Mouse (Mus musculus): ENCODE measurements at regions not wholly inside any gene's neighbourhood (a gene's known extent, or its start where the extent isn't known, plus 50 kb on each side); places are given as distances from the start of the nearest gene placed in this dataset.

DNA sequence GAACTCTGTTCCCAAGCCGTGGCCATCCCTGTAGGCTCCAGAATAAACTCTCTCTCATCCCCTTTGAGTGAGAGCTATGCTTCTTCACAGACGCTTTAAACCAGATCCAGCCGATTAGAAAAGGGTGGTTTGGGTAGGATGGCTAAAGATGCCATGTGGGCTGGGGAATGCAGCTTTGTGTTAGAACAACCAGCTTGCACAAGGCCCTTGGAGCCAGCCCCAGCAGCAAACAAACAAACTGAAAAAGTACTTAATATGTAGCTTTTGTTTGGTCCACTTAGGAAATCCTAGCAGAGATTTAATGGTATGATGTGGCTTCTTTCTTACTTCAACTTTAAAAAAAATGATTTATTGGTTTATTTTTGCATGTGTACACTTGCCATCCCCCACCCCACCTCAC lies 71.9 kb upstream of the Armc2 start:
- DNase-seq (no peak), ATAC-seq (ENCODE audit: low FRiP score, low TSS enrichment) (no peak)
- Histone ChIP-seq H3K27me3 (ENCODE audit: control insufficient read depth, insufficient read depth, low read length) (no peaks in the 10 kb centered on the region), H3K36me3 (ENCODE audit: control insufficient read depth, insufficient read depth, low read length) (no peaks in the 10 kb centered on the region), H3K27ac (replicated peaks; ENCODE audit: low read depth, low read length) (no peak overlapping the region), H3K4me1 (ENCODE audit: control insufficient read depth, insufficient read depth, low read length) (no peaks in the 10 kb centered on the region), H3K4me3 (replicated peaks; ENCODE audit: low read depth, low read length) (no peak overlapping the region), H3K9ac (replicated peaks; ENCODE audit: low read length) (no peak overlapping the region), H3K9me3 (ENCODE audit: control insufficient read depth, low read length) (no peaks in the 10 kb centered on the region), H3K4me2 (ENCODE audit: low read length) (no peak overlapping the region)
- 51% methylated on average over 3 of the region's 3 CpGs for WGBS

DNA sequence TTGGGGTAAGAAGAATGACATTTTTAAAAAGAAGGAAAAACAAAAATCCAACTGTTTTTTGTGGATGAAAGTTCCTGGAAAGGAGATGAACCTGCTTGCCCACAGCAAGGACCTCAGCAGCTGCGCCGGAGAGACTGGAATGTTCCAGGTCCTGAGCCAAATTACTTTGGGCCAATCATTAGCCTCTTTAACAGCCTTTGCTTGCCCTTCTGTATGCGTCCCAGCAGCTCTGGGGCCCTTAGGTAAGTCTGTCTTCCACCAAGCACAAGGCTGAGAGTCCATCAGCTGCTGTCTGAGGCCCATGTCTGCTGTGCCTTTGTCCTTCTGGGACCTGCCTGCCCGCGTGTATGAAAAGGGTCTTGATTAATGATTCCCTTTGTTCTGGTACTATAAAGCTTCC lies 71.4 kb upstream of the Armc2 start:
- H3K4me2 ChIP-seq (ENCODE audit: low read length): no peak overlapping the region
- H3K27me3 ChIP-seq (ENCODE audit: control insufficient read depth, insufficient read depth, low read length): no peaks in the 10 kb centered on the region
- H3K4me3 ChIP-seq (replicated peaks; ENCODE audit: low read depth, low read length): no peak overlapping the region
- H3K9me3 ChIP-seq (ENCODE audit: control insufficient read depth, low read length): no peaks in the 10 kb centered on the region
- no peak overlapping the region for H3K27ac ChIP-seq (replicated peaks; ENCODE audit: low read depth, low read length)
- DNase-seq (peak; percentile 9), ATAC-seq (ENCODE audit: low FRiP score, low TSS enrichment) (no peak)
- no peaks in the 10 kb centered on the region for H3K36me3 ChIP-seq (ENCODE audit: control insufficient read depth, insufficient read depth, low read length)
- no peaks in the 10 kb centered on the region for H3K4me1 ChIP-seq (ENCODE audit: control insufficient read depth, insufficient read depth, low read length)
- 51% methylated on average over 5 of the region's 5 CpGs for WGBS
- H3K9ac ChIP-seq (replicated peaks; ENCODE audit: low read length): no peak overlapping the region

DNA sequence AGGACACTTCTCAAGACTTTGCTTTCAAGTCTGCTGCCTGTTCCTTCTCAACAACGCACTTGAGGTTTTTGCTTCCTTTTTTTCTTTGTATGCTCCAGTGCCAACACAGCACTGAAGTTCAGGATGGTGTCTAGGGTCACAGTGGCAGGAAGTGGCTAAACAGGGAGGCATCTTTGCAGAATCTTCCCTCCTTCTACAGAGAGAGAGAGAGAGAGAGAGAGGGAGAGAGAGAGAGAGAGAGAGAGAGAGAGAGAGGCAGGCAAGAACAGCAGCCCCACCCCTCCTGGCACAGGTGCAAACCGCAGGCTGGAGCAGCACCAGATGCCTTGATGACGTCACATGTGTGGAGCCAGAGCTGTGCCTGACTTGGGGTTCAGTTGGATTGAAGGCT lies 71.0 kb upstream of the Armc2 start:
- Histone ChIP-seq H3K9ac (replicated peaks; ENCODE audit: low read length) (no peak overlapping the region), H3K4me3 (replicated peaks; ENCODE audit: low read depth, low read length) (no peak overlapping the region), H3K27me3 (ENCODE audit: control insufficient read depth, insufficient read depth, low read length) (no peaks in the 10 kb centered on the region), H3K36me3 (ENCODE audit: control insufficient read depth, insufficient read depth, low read length) (no peaks in the 10 kb centered on the region), H3K9me3 (ENCODE audit: control insufficient read depth, low read length) (no peaks in the 10 kb centered on the region), H3K4me1 (ENCODE audit: control insufficient read depth, insufficient read depth, low read length) (no peaks in the 10 kb centered on the region), H3K4me2 (ENCODE audit: low read length) (no peak overlapping the region), H3K27ac (replicated peaks; ENCODE audit: low read depth, low read length) (no peak overlapping the region)
- ATAC-seq (ENCODE audit: low FRiP score, low TSS enrichment) (no peak), DNase-seq (peak; percentile 28)
- WGBS: 26% methylated on average over 3 of the region's 3 CpGs

DNA sequence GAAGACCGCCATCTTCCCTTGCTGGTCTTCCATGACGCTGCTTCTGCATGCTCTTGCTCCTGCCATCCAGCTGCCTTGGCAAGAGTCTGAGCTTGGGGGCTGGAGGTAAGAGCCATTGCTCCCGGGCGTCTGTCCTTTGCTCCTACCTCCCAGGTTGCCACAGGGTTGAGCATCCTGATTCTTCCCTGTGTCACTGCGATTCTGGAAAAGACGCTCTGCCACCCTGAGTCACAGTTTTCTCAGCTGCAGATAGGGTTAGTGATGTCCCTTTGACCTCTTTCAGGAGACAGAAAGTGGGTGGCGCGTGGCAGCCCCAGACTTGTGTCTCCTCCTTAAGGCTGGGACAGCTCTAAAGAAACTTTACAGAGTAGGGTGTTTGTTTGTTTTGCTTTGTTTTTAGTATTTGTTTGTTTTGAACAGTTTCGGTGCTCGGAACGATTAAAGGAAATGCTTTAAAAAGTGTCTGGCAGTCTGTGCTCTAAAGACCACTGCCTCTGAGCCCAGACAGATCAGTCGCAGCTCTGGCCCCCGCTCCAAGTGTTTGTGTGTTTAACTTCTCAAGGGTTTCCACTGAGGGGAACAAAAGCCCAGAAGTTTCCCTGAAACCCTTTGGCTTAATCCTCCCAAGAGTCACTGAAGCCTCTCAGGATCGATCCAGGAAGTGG lies 70.5 kb upstream of the Armc2 start:
- no peaks in the 10 kb centered on the region for H3K9me3 ChIP-seq (ENCODE audit: control insufficient read depth, low read length)
- ATAC-seq (ENCODE audit: low FRiP score, low TSS enrichment): no peak
- H3K4me1 ChIP-seq (ENCODE audit: control insufficient read depth, insufficient read depth, low read length): no peaks in the 10 kb centered on the region
- no peak overlapping the region for H3K9ac ChIP-seq (replicated peaks; ENCODE audit: low read length)
- H3K27me3 ChIP-seq (ENCODE audit: control insufficient read depth, insufficient read depth, low read length): no peaks in the 10 kb centered on the region
- 49% methylated on average over 14 of the region's 14 CpGs for WGBS
- no peak overlapping the region for H3K4me3 ChIP-seq (replicated peaks; ENCODE audit: low read depth, low read length)
- peak; percentile 20 for DNase-seq
- no peaks in the 10 kb centered on the region for H3K36me3 ChIP-seq (ENCODE audit: control insufficient read depth, insufficient read depth, low read length)
- no peak overlapping the region for H3K4me2 ChIP-seq (ENCODE audit: low read length)
- H3K27ac ChIP-seq (replicated peaks; ENCODE audit: low read depth, low read length): no peak overlapping the region

DNA sequence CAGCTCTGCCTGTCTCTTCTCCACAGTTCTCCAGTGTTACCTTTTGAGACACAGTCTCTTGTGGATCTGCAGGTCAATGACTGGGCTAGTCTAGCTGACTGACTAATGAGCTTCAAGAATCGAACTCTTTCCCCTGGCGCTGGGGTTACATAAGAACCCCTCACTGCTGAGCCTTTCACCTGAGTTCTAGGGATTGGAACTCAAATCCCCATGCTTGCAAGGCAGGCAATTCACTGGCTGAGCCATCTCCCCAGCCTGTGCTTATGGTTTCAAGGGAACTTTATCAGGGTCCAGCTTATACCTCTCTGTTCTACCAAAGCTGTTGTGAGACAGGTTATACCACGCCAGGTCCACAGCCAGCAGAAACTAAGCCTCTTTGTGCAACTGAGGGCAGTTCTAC lies 69.7 kb upstream of the Armc2 start:
- Histone ChIP-seq H3K36me3 (ENCODE audit: control insufficient read depth, insufficient read depth, low read length) (no peaks in the 10 kb centered on the region), H3K4me3 (replicated peaks; ENCODE audit: low read depth, low read length) (no peak overlapping the region), H3K4me2 (ENCODE audit: low read length) (no peak overlapping the region), H3K4me1 (ENCODE audit: control insufficient read depth, insufficient read depth, low read length) (no peaks in the 10 kb centered on the region), H3K27ac (replicated peaks; ENCODE audit: low read depth, low read length) (no peak overlapping the region), H3K9me3 (ENCODE audit: control insufficient read depth, low read length) (no peaks in the 10 kb centered on the region), H3K9ac (replicated peaks; ENCODE audit: low read length) (no peak overlapping the region), H3K27me3 (ENCODE audit: control insufficient read depth, insufficient read depth, low read length) (no peaks in the 10 kb centered on the region)
- WGBS: 93% methylated on average over 3 of the region's 3 CpGs
- ATAC-seq (ENCODE audit: low FRiP score, low TSS enrichment) (no peak), DNase-seq (no peak)

DNA sequence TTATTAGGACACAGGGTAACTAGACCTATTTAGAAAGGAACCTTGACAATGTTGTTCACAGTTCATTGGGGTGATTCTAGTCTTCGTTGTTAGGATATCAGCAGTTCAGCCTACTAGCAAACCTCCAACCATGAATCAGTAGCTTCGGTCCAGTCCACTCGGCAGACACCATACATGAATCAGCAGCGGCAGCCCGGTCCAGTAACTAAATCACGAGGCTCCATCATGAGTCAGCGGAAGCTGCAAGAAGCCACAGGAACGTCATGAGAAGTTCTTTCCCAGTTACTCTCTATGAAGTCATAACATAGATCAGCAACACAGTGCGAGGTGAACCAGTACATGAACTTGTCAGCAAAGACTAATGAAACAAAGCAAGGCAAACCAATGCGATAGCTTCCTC lies 68.4 kb upstream of the Armc2 start:
- no peak overlapping the region for H3K27ac ChIP-seq (replicated peaks; ENCODE audit: low read depth, low read length)
- no peaks in the 10 kb centered on the region for H3K9me3 ChIP-seq (ENCODE audit: control insufficient read depth, low read length)
- no peaks in the 10 kb centered on the region for H3K36me3 ChIP-seq (ENCODE audit: control insufficient read depth, insufficient read depth, low read length)
- DNase-seq: no peak
- 96% methylated on average over 10 of the region's 10 CpGs for WGBS
- no peak overlapping the region for H3K4me2 ChIP-seq (ENCODE audit: low read length)
- no peak overlapping the region for H3K4me3 ChIP-seq (replicated peaks; ENCODE audit: low read depth, low read length)
- no peaks in the 10 kb centered on the region for H3K4me1 ChIP-seq (ENCODE audit: control insufficient read depth, insufficient read depth, low read length)
- no peak for ATAC-seq (ENCODE audit: low FRiP score, low TSS enrichment)
- no peak overlapping the region for H3K9ac ChIP-seq (replicated peaks; ENCODE audit: low read length)
- no peaks in the 10 kb centered on the region for H3K27me3 ChIP-seq (ENCODE audit: control insufficient read depth, insufficient read depth, low read length)

DNA sequence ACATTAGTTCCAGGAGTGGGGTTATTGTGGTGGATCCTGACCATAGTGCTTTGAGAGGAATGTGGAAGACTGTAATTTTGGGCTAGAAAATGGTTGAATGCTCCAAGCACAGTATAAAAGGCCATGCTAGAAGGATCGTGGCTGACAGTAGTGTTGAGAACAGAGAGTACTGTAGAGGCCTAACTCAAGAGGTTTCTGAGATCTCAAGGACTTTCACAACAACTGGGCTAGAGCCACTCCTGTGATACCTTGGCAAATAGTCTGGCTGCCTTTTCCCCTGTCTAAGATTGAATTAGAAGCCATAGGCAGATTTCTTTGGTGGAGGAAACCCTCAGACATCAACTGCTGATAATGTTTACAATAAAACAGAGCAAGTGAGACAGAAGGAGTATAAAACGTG lies 67.1 kb upstream of the Armc2 start:
- H3K4me1 ChIP-seq (ENCODE audit: control insufficient read depth, insufficient read depth, low read length): no peaks in the 10 kb centered on the region
- no peaks in the 10 kb centered on the region for H3K36me3 ChIP-seq (ENCODE audit: control insufficient read depth, insufficient read depth, low read length)
- H3K4me2 ChIP-seq (ENCODE audit: low read length): no peak overlapping the region
- no peak for ATAC-seq (ENCODE audit: low FRiP score, low TSS enrichment)
- H3K4me3 ChIP-seq (replicated peaks; ENCODE audit: low read depth, low read length): no peak overlapping the region
- H3K27ac ChIP-seq (replicated peaks; ENCODE audit: low read depth, low read length): no peak overlapping the region
- WGBS: 77% methylated on average over 2 of the region's 2 CpGs
- no peak for DNase-seq
- no peak overlapping the region for H3K9ac ChIP-seq (replicated peaks; ENCODE audit: low read length)
- H3K27me3 ChIP-seq (ENCODE audit: control insufficient read depth, insufficient read depth, low read length): no peaks in the 10 kb centered on the region
- H3K9me3 ChIP-seq (ENCODE audit: control insufficient read depth, low read length): no peaks in the 10 kb centered on the region

DNA sequence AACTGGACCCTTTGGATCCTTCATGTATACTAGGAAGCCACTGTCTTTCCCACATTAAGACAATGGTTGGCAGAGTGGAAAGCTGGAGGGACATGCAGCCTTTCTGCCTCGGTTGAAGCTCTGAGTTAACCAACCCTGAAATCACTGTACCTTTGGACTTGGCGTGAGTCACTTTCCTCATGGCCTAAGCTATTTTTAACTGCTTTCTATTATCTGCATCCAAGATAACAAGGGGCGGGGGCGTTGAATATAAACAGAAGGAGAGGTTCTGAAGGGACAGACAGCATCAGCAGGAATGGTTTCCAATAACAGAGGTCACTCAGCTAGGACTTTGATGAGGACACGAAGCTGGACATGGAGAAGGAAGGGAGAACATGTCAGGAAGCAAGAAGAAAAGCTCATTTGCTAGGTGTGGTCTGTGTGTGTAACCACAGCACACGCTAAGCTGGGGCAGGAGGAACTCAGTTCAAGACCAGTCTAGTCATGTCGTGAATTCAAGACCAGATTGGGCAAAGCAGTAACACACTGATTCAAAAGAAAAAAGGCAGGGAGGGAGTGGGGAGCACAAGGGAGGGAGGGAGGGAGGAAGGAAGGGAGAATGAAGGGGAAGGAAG lies 64.1 kb upstream of the Armc2 start:
- DNase-seq: no peak
- whole genome bisulfite sequencing: 81% methylated on average over 7 of the region's 7 CpGs

DNA sequence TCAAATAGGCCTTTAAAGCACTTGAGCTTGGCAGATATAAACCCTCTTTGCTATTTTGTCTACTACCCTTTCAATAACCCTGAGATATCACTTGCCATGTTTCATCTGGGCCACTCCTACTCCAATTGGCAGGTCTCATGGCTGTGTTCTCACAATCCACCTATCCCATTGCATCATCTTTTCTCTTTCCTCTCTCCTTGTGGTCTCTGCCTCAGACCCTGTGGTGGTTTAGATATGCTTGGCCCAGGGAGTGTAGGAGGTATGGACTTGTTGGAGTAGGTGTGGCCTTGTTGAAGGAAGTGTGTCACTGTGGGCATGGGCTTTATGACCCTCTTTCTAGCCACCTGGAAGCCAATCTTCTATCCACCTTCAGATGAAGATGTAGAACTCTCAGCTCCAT lies 61.5 kb upstream of the Armc2 start:
- Histone ChIP-seq H3K36me3 (ENCODE audit: control insufficient read depth, insufficient read depth, low read length) (no peaks in the 10 kb centered on the region), H3K9me3 (ENCODE audit: control insufficient read depth, low read length) (no peaks in the 10 kb centered on the region), H3K4me2 (ENCODE audit: low read length) (no peak overlapping the region), H3K4me3 (replicated peaks; ENCODE audit: low read depth, low read length) (no peak overlapping the region), H3K4me1 (ENCODE audit: control insufficient read depth, insufficient read depth, low read length) (no peaks in the 10 kb centered on the region), H3K27me3 (ENCODE audit: control insufficient read depth, insufficient read depth, low read length) (no peaks in the 10 kb centered on the region), H3K27ac (replicated peaks; ENCODE audit: low read depth, low read length) (no peak overlapping the region), H3K9ac (replicated peaks; ENCODE audit: low read length) (no peak overlapping the region)
- no peak for ATAC-seq (ENCODE audit: low FRiP score, low TSS enrichment)
- no peak for DNase-seq

More for the DNA sequence above, 64.1 kb upstream of the Armc2 start:
- Histone ChIP-seq H3K9ac (replicated peaks; ENCODE audit: low read length) (no peak overlapping the region), H3K4me2 (ENCODE audit: low read length) (no peak overlapping the region), H3K9me3 (ENCODE audit: control insufficient read depth, low read length) (no peaks in the 10 kb centered on the region), H3K36me3 (ENCODE audit: control insufficient read depth, insufficient read depth, low read length) (no peaks in the 10 kb centered on the region), H3K27ac (replicated peaks; ENCODE audit: low read depth, low read length) (no peak overlapping the region), H3K27me3 (ENCODE audit: control insufficient read depth, insufficient read depth, low read length) (no peaks in the 10 kb centered on the region), H3K4me1 (ENCODE audit: control insufficient read depth, insufficient read depth, low read length) (no peaks in the 10 kb centered on the region), H3K4me3 (replicated peaks; ENCODE audit: low read depth, low read length) (no peak overlapping the region)
- ATAC-seq (ENCODE audit: low FRiP score, low TSS enrichment): no peak

All from midbrain, embryonic 14.5 days (tissue).